ENCODE assay signal across 8 mouse cellular contexts in the genomic region with DNA sequence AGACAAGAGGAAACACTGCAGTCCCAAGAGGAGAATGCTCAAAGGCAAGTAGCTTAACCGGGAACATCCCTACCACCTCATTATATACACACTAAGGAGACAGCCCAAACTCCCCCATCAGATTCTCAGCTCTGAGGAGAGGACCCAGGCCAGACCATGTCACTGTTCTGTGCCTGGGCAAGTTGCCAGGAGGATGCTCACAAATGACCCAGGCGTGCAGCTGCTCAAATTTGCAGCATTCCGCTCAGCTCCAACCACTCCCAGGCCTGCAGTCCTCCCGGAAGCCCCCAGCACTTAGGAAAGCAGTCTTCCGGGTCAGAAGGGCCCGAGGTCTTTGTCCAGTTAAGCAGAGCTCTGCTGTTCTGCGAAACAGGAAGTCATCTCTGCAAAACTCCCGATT. TPM values are rescaled to one million over a fixed set of nuclear protein-coding genes. Genes with fewer than 3 reads are reported as not detected.
DNase-seq lines count a peak whose midpoint lies in the region; ATAC-seq and TF ChIP-seq lines count a peak whose summit lies in the region.

No protein-coding gene starts in this region.

- peaks cover 28% of the 10 kb centered on the region for H3K4me1 ChIP-seq in lung, embryonic 14.5 days (ENCODE audit: insufficient read depth)
- H3K4me1 ChIP-seq in lung, adult 2 months (ENCODE audit: control insufficient read depth, insufficient read depth, low read length): peaks cover 45% of the 10 kb centered on the region
- H3K4me1 ChIP-seq in forebrain, postnatal 0 days (ENCODE audit: insufficient read depth): no peaks in the 10 kb centered on the region
- peaks cover 9% of the 10 kb centered on the region; the same call in 1 of the 2 replicates for H3K4me1 ChIP-seq in hindbrain, embryonic 14.5 days (replicated peaks; ENCODE audit: control insufficient read depth, insufficient read depth, low read length)
- peaks cover 78% of the 10 kb centered on the region for H3K4me1 ChIP-seq in lung, embryonic 15.5 days
- H3K4me1 ChIP-seq in thymus, adult 2 months (replicated peaks; ENCODE audit: control insufficient read depth, insufficient read depth, low read length): peaks cover 19% of the 10 kb centered on the region

- ATAC-seq in lung, embryonic 14.5 days (ENCODE audit: insufficient read depth): peak; percentile 90
- ATAC-seq in forebrain, postnatal 0 days: peak; percentile 51
- ATAC-seq in hindbrain, embryonic 14.5 days (ENCODE audit: low FRiP score): 0 out of 2 replicates have a peak, but pooled peaks have one; percentile 41
- peak; percentile 85 for ATAC-seq in lung, embryonic 15.5 days (ENCODE audit: borderline replicate concordance, extremely low read depth, low FRiP score, low TSS enrichment)

- WGBS in lung, embryonic 14.5 days: 17% methylated on average over 8 of the region's 8 CpGs
- 26% methylated on average over 8 of the region's 8 CpGs for WGBS in lung, adult 2 months
- WGBS in forebrain, postnatal 0 days: 49% methylated on average over 8 of the region's 8 CpGs
- 56% methylated on average over 8 of the region's 8 CpGs for WGBS in hindbrain, embryonic 14.5 days
- 24% methylated on average over 8 of the region's 8 CpGs for WGBS in lung, embryonic 15.5 days
- 79% methylated on average over 8 of the region's 8 CpGs for WGBS in thymus, adult 2 months

- H3K36me3 ChIP-seq in lung, embryonic 14.5 days (ENCODE audit: insufficient read depth): no peaks in the 10 kb centered on the region
- no peaks in the 10 kb centered on the region for H3K36me3 ChIP-seq in forebrain, postnatal 0 days (ENCODE audit: insufficient read depth)
- H3K36me3 ChIP-seq in hindbrain, embryonic 14.5 days (replicated peaks; ENCODE audit: control insufficient read depth, insufficient read depth): no peaks in the 10 kb centered on the region
- H3K36me3 ChIP-seq in lung, embryonic 15.5 days: no peaks in the 10 kb centered on the region
- H3K36me3 ChIP-seq in thymus, adult 2 months (ENCODE audit: control insufficient read depth, insufficient read depth, low read length): no peaks in the 10 kb centered on the region

- peak; percentile 96 for DNase-seq in lung, embryonic 14.5 days
- DNase-seq in lung, adult 2 months: no peak
- no peak for DNase-seq in forebrain, postnatal 0 days
- peak; percentile 46 for DNase-seq in hindbrain, embryonic 14.5 days (ENCODE audit: low spot score)
- DNase-seq in layer of hippocampus, postnatal 25 days (ENCODE audit: extremely low spot score in 1 of 2, low spot score in 1 of 2): no peak
- no peak for DNase-seq in ovary, postnatal 14 days (ENCODE audit: low spot score)
- DNase-seq in thymus, adult 2 months: no peak

- H3K27me3 ChIP-seq in lung, embryonic 14.5 days (ENCODE audit: insufficient read depth, low read length): no peaks in the 10 kb centered on the region
- H3K27me3 ChIP-seq in forebrain, postnatal 0 days (ENCODE audit: insufficient read depth, low read length): no peaks in the 10 kb centered on the region
- no peaks in the 10 kb centered on the region for H3K27me3 ChIP-seq in hindbrain, embryonic 14.5 days (ENCODE audit: control insufficient read depth, insufficient read depth, low read length)
- H3K27me3 ChIP-seq in lung, embryonic 15.5 days: no peaks in the 10 kb centered on the region
- no peaks in the 10 kb centered on the region for H3K27me3 ChIP-seq in thymus, adult 2 months (ENCODE audit: control insufficient read depth, insufficient read depth, low read length)

- TF ChIP-seq POLR2A in lung, adult 2 months (IDR thresholded peaks at IDR 0.05; ENCODE audit: borderline replicate concordance, extremely low read depth, low read depth, low read length): no peak
- no peak for TF ChIP-seq POLR2A in thymus, adult 2 months (IDR thresholded peaks at IDR 0.05; ENCODE audit: control insufficient read depth, extremely low read depth, insufficient read depth, low read length, poor library complexity)

- peak overlapping the region; percentile 71 for H3K27ac ChIP-seq in lung, embryonic 14.5 days (ENCODE audit: low read depth)
- H3K27ac ChIP-seq in forebrain, postnatal 0 days (ENCODE audit: low read depth, low read length): no peak overlapping the region
- H3K27ac ChIP-seq in hindbrain, embryonic 14.5 days: no peak overlapping the region
- peak overlapping the region; percentile 56 for H3K27ac ChIP-seq in lung, embryonic 15.5 days
- no peak overlapping the region for H3K27ac ChIP-seq in thymus, adult 2 months (ENCODE audit: control insufficient read depth, insufficient read depth, low read length)

- no peaks in the 10 kb centered on the region for H3K9me3 ChIP-seq in lung, embryonic 14.5 days (ENCODE audit: low read depth, low read length)
- no peaks in the 10 kb centered on the region for H3K9me3 ChIP-seq in forebrain, postnatal 0 days (ENCODE audit: low read length)
- H3K9me3 ChIP-seq in hindbrain, embryonic 14.5 days (ENCODE audit: control insufficient read depth, low read length): no peaks in the 10 kb centered on the region
- no peaks in the 10 kb centered on the region for H3K9me3 ChIP-seq in lung, embryonic 15.5 days

- H3K4me3 ChIP-seq in lung, embryonic 14.5 days (ENCODE audit: low read depth, low read length): no peak overlapping the region
- H3K4me3 ChIP-seq in lung, adult 2 months (replicated peaks; ENCODE audit: extremely low read depth, low read depth, low read length): no peak overlapping the region
- no peak overlapping the region for H3K4me3 ChIP-seq in forebrain, postnatal 0 days (ENCODE audit: low read depth, low read length)
- no peak overlapping the region for H3K4me3 ChIP-seq in hindbrain, embryonic 14.5 days (replicated peaks; ENCODE audit: low read length)
- H3K4me3 ChIP-seq in lung, embryonic 15.5 days: no peak overlapping the region
- H3K4me3 ChIP-seq in thymus, adult 2 months (ENCODE audit: control insufficient read depth, insufficient read depth, low read length): no peak overlapping the region

- no peak for TF ChIP-seq CTCF in lung, embryonic 14.5 days (IDR thresholded peaks at IDR 0.05; ENCODE audit: low read depth)
- no peak for TF ChIP-seq CTCF in lung, adult 2 months (IDR thresholded peaks at IDR 0.05; ENCODE audit: insufficient read depth, low read length)
- no peak for TF ChIP-seq CTCF in forebrain, postnatal 0 days (IDR thresholded peaks at IDR 0.05; ENCODE audit: low read depth)
- no peak for TF ChIP-seq CTCF in thymus, adult 2 months (IDR thresholded peaks at IDR 0.05; ENCODE audit: borderline replicate concordance, control insufficient read depth, extremely low read depth, insufficient read depth, low read length, poor library complexity)

- no peak overlapping the region for H3K9ac ChIP-seq in lung, embryonic 14.5 days
- H3K9ac ChIP-seq in forebrain, postnatal 0 days: no peak overlapping the region
- no peak overlapping the region for H3K9ac ChIP-seq in hindbrain, embryonic 14.5 days
- H3K9ac ChIP-seq in lung, embryonic 15.5 days: no peak overlapping the region

- 0 out of 2 replicates have a peak overlapping the region, but pooled peaks have one; percentile 5 for H3K4me2 ChIP-seq in lung, embryonic 14.5 days
- H3K4me2 ChIP-seq in forebrain, postnatal 0 days (ENCODE audit: low read depth): no peak overlapping the region
- H3K4me2 ChIP-seq in hindbrain, embryonic 14.5 days (replicated peaks): no peak overlapping the region
- no peak overlapping the region; the same call in 1 of the 2 replicates for H3K4me2 ChIP-seq in lung, embryonic 15.5 days

RNA-seq across cellular contexts. Expression of gene Stk24, which starts 31.6 kb away (rescaled TPM):
- 50.3 and 51.7 TPM in 2 replicates for polyA plus RNA-seq in lung, embryonic 14.5 days (2014; fragmentation: Nextera tagmentation; extraction: Ambion mirVana)
- 22.0 and 26.9 TPM in 2 replicates for polyA plus RNA-seq in lung, adult 2 months (2012; rRNA removed)
- total RNA-seq in forebrain, postnatal 0 days (2014; rRNA removed): 27.5 and 34.0 TPM in 2 replicates
- 13.2 and 15.3 TPM in 2 replicates for polyA plus RNA-seq in forebrain, postnatal 0 days (2015; fragmentation: Nextera tagmentation; extraction: Ambion mirVana)
- 22.5 and 23.1 TPM in 2 replicates for polyA plus RNA-seq in hindbrain, embryonic 14.5 days (2014; fragmentation: Nextera tagmentation; extraction: Ambion mirVana)
- 40.3 and 40.6 TPM in 2 replicates for polyA plus RNA-seq in lung, embryonic 15.5 days (2015; fragmentation: Nextera tagmentation; extraction: Ambion mirVana)
- 10 to 100 TPM; 57.2 to 57.3 TPM for total RNA-seq in layer of hippocampus, postnatal 25 days (2021)
- 54.9 and 57.1 TPM in 2 replicates for polyA plus RNA-seq in thymus, adult 2 months (2012; rRNA removed)

Comparison
In these comparisons a context has a peak if more than half of its experiments do, and no peak if none do; other contexts are left out.
1. DNase-seq: peak in lung, embryonic 14.5 days (single experiment) and hindbrain, embryonic 14.5 days (single experiment); none in lung, adult 2 months (single experiment), forebrain, postnatal 0 days (single experiment), layer of hippocampus, postnatal 25 days (0 of 2), ovary, postnatal 14 days (single experiment) and thymus, adult 2 months (single experiment).
2. H3K27ac ChIP-seq: peak in lung, embryonic 14.5 days (single experiment) and lung, embryonic 15.5 days (single experiment); none in forebrain, postnatal 0 days (single experiment), hindbrain, embryonic 14.5 days (single experiment) and thymus, adult 2 months (single experiment).
3. Peak in every context shown above with its lines, with median percentiles within 50 percentile points of each other: ATAC-seq.